Mouse (Mus musculus) kidney, postnatal 0 days (tissue): ENCODE measurements around the gene Ttc39b. TPM values are rescaled to one million over a fixed set of nuclear protein-coding genes. Genes with fewer than 3 reads are reported as not detected.

Experiments
- ATAC-seq: fragments of 200-750 bp; cut with Nextera tagmentation; replicated peaks from 2 replicates; pipeline ENCODE4 v1.8.0; 2017; ENCODE audit warnings: low read depth, moderate number of reproducible peaks, moderate TSS enrichment, moderate library complexity; ENCODE audit not compliant: low FRiP score
- DNase-seq: peaks from one replicate; pipeline ENCODE4 v3.0.0-alpha.2; 2016; ENCODE audit warnings: low spot score
- H3K27ac ChIP-seq: fragments of 300-500 bp; sonication (generic); 2 replicates; pipeline ENCODE4 v1.5.1; 2014; ENCODE audit warnings: mild to moderate bottlenecking
- H3K27me3 ChIP-seq: fragments of 300-500 bp; sonication (generic); 2 replicates; pipeline ENCODE4 v1.6.1; 2014; ENCODE audit warnings: low read length, mixed read lengths; ENCODE audit not compliant: insufficient read depth
- H3K36me3 ChIP-seq: fragments of 300-500 bp; sonication (generic); 2 replicates; pipeline ENCODE4 v1.6.1; 2014; ENCODE audit warnings: low read length, mixed read lengths; ENCODE audit not compliant: insufficient read depth
- H3K4me1 ChIP-seq: fragments of 300-500 bp; sonication (generic); replicated peaks from 2 replicates; pipeline ENCODE4 v1.6.1; 2014; ENCODE audit warnings: antibody characterized with exemption, low read length, mixed read lengths; ENCODE audit not compliant: insufficient read depth
- H3K4me2 ChIP-seq: fragments of 300-500 bp; sonication (generic); 2 replicates; pipeline ENCODE4 v1.6.1; 2014; ENCODE audit warnings: mild to moderate bottlenecking, low read length, moderate library complexity, mixed read lengths
- H3K4me3 ChIP-seq: fragments of 300-500 bp; sonication (generic); replicated peaks from 2 replicates; pipeline ENCODE4 v1.5.1; 2014; ENCODE audit warnings: low read depth, low read length
- H3K9ac ChIP-seq: fragments of 300-500 bp; sonication (generic); 2 replicates; pipeline ENCODE4 v1.6.1; 2014; ENCODE audit warnings: low read depth, low read length
- H3K9me3 ChIP-seq: fragments of 300-500 bp; sonication (generic); replicated peaks from 2 replicates; pipeline ENCODE4 v1.6.1; 2016; ENCODE audit warnings: low read length, inconsistent platforms, mixed read lengths
- CTCF ChIP-seq: IDR thresholded peaks from 2 replicates; pipeline ENCODE4 v1.5.1; 2016; ENCODE audit warnings: antibody characterized with exemption, low read depth, mild to moderate bottlenecking, moderate library complexity
- WGBS: fragments of 180-500 bp; shearing (Covaris S2); extraction: QIAGEN DNeasy Blood & Tissue Kit; methylation state at CpG from one replicate; pipeline ENCODE4 v1.1.7; 2014; 5-methylcytosine and 5-hydroxymethylcytosine counted together
- polyA plus RNA-seq: library from polyadenylated mRNA; unstranded; fragments of >200 nt; fragmentation: Nextera tagmentation; extraction: Ambion mirVana; gene quantifications from 2 replicates; pipeline ENCODE4 v1.2.1, GENCODE M21; 2015

Ttc39b gene
- polyA plus RNA-seq, 1 experiment from 2014 or later: 3.8 TPM

- H3K9ac ChIP-seq: no peak overlapping the region
- H3K27me3 ChIP-seq: no peaks in the 10 kb centered on the region
- no peaks in the 10 kb centered on the region for H3K9me3 ChIP-seq
- WGBS: 49% methylated on average over 22 of the region's 22 CpGs
- H3K4me1 ChIP-seq: peaks cover 6% of the 10 kb centered on the region; the same call in 1 of the 2 replicates
- H3K4me2 ChIP-seq: no peak overlapping the region
- ATAC-seq (no peak), DNase-seq (no peak)
- H3K36me3 ChIP-seq: no peaks in the 10 kb centered on the region
- no peak overlapping the region for H3K27ac ChIP-seq
- no peak for TF ChIP-seq CTCF
- no peak overlapping the region for H3K4me3 ChIP-seq
Measured at GRCm38 (mm10) chr4:83233181-83234123, 90.6 kb downstream of the Ttc39b start.

GRCm38 (mm10) chr4:83232315-83232880 lies 91.7 kb downstream of the Ttc39b start:
- ATAC-seq (no peak), DNase-seq (no peak)
- WGBS: 63% methylated on average over 9 of the region's 9 CpGs
- Histone ChIP-seq H3K27me3 (no peaks in the 10 kb centered on the region), H3K4me2 (no peak overlapping the region), H3K4me1 (peaks cover 6% of the 10 kb centered on the region; the same call in 1 of the 2 replicates), H3K27ac (no peak overlapping the region), H3K9me3 (no peaks in the 10 kb centered on the region), H3K36me3 (no peaks in the 10 kb centered on the region), H3K9ac (no peak overlapping the region), H3K4me3 (no peak overlapping the region)
- TF ChIP-seq CTCF: no peak

GRCm38 (mm10) chr4:83228664-83229283 lies 95.3 kb downstream of the Ttc39b start:
- no peaks in the 10 kb centered on the region for H3K9me3 ChIP-seq
- WGBS: 51% methylated on average over 9 of the region's 9 CpGs
- no peak overlapping the region for H3K4me2 ChIP-seq
- no peak overlapping the region for H3K27ac ChIP-seq
- no peak for DNase-seq
- H3K9ac ChIP-seq: no peak overlapping the region
- no peak for TF ChIP-seq CTCF
- no peaks in the 10 kb centered on the region for H3K27me3 ChIP-seq
- H3K4me1 ChIP-seq: peaks cover 11% of the 10 kb centered on the region; the same call in 1 of the 2 replicates
- peak; percentile 63 for ATAC-seq
- no peaks in the 10 kb centered on the region for H3K36me3 ChIP-seq
- no peak overlapping the region for H3K4me3 ChIP-seq

- no peak overlapping the region for H3K4me3 ChIP-seq
- DNase-seq (no peak), ATAC-seq (no peak)
- no peak overlapping the region for H3K27ac ChIP-seq
- H3K27me3 ChIP-seq: no peaks in the 10 kb centered on the region
- 74% methylated on average over 10 of the region's 10 CpGs for WGBS
- H3K4me2 ChIP-seq: no peak overlapping the region
- TF ChIP-seq CTCF: no peak
- no peak overlapping the region for H3K9ac ChIP-seq
- no peaks in the 10 kb centered on the region for H3K9me3 ChIP-seq
- no peaks in the 10 kb centered on the region for H3K36me3 ChIP-seq
- H3K4me1 ChIP-seq: peaks cover 5% of the 10 kb centered on the region; the same call in 1 of the 2 replicates
Measured at GRCm38 (mm10) chr4:83228073-83228472, 96.0 kb downstream of the Ttc39b start.

GRCm38 (mm10) chr4:83225633-83226360 lies 98.3 kb downstream of the Ttc39b start:
- no peaks in the 10 kb centered on the region for H3K36me3 ChIP-seq
- WGBS: 72% methylated on average over 8 of the region's 8 CpGs
- H3K9me3 ChIP-seq: no peaks in the 10 kb centered on the region
- no peak overlapping the region for H3K9ac ChIP-seq
- no peaks in the 10 kb centered on the region for H3K27me3 ChIP-seq
- H3K4me3 ChIP-seq: no peak overlapping the region
- H3K4me1 ChIP-seq: 0 out of 2 replicates have a peak, but pooled peaks cover 5% of the 10 kb centered on the region
- TF ChIP-seq CTCF: no peak
- no peak overlapping the region for H3K4me2 ChIP-seq
- no peak overlapping the region for H3K27ac ChIP-seq
- no peak for DNase-seq
- ATAC-seq: no peak

GRCm38 (mm10) chr4:83224242-83224641 lies 99.8 kb downstream of the Ttc39b start:
- DNase-seq (peak; percentile 65), ATAC-seq (no peak)
- WGBS: 33% methylated on average over 5 of the region's 5 CpGs
- 0 out of 2 replicates have a peak, but pooled peaks cover 5% of the 10 kb centered on the region for H3K4me1 ChIP-seq
- H3K9me3 ChIP-seq: no peaks in the 10 kb centered on the region
- H3K9ac ChIP-seq: no peak overlapping the region
- H3K4me2 ChIP-seq: no peak overlapping the region
- no peaks in the 10 kb centered on the region for H3K36me3 ChIP-seq
- H3K27me3 ChIP-seq: no peaks in the 10 kb centered on the region
- TF ChIP-seq CTCF: peak; percentile 55
- no peak overlapping the region for H3K27ac ChIP-seq
- H3K4me3 ChIP-seq: no peak overlapping the region
